Mouse (Mus musculus): ENCODE measurements around the gene Mast1.

The Mast1 gene

DNA sequence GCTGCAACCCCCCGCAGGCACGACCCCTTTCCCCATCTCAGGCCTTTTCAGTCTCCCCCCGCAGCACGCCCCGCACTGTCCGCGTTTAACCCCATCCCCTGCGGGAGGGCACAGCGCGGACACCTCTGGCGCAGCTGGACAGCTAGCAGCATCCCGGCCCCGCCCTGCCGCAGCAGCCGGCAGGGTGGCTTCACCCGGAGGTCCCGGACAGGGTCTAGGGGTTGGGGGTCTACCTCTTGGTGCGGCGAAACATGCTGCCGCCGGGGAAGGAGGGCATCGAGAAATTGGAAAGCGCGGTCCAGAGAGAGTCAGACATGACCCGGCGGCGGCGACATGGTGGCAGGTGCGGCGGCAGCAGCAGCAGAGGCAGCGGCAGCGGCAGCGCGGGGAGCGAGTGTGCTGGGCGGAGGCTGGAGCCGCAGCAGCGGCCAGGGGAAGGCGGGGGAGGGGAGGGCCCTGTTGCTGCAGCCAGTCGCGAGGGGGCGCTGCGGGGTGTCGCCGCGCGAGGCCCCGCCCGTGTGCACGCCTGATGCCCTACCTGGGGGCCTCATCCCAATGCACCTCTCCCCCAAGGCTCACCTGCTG lies at the start of gene Mast1:
Mast1 (minus strand) TSS at position 398 of the 585 bp plus-strand sequence.
- DNase-seq (ENCODE audit: low spot score): peak; percentile 86

DNA sequence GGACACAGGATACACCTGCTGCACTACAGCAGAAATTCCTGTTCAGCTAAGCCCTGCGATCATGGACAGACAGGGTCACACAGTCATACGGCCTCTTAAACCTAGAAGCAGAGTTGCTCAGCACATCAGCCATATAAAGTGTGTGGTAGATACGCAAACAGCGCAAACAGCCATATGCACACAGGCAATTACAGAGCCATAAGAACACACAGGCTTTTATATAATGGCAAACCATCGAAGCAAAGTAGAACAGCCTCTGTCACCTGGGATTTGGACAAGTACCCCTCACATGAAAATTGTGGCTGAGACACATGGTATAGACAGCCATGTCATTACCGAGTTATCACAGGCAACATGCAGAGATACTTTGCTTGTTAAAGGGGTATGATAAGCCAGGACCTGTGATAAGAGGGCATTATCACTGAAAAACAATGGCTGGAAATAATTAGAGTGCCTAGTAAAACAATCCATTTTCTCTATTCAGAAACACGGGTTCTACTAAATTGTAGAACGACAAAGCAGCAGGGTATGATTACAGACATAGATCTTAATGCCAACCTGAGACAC lies 49.3 kb upstream of the Mast1 start:
- DNase-seq (ENCODE audit: low spot score): no peak

DNA sequence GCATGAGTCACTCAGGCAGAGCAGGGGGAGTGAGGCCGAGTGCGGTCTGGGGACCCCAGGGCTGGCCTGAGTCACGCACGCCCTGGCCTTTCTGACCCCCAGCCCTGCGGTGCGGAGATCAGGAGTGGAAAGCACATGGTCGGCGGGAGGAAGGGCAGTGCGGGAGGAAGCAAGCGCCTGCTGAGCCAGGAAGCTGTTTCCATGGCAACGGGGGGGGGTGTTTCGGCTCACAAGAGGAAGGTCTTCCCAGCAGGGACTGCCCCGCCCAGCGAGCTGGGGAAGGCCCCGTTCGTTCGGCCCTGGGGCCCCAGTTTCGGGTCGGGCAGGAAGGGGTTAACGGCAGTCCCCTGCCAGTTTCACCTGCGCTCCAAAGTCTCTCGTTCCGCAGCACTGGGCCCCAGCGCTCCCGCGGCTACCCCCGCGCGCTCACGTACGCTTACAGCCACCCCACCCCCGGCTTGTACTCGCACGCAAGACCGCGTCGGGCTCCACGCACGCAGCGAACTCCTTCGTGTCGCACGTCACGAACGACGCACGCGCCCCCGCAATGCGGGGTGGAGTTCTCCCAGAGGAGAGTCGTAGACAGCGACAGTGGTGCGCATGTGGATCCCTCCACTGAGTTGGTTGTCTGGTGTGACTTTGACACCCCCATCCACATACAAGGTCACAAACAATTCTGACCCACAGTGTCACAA lies 48.7 kb upstream of the Mast1 start:
- DNase-seq (ENCODE audit: low spot score): peak; percentile 75

GRCm38 (mm10) chr8:84985049-84985683 lies 48.0 kb upstream of the Mast1 start:
- DNase-seq (ENCODE audit: low spot score): no peak

DNA sequence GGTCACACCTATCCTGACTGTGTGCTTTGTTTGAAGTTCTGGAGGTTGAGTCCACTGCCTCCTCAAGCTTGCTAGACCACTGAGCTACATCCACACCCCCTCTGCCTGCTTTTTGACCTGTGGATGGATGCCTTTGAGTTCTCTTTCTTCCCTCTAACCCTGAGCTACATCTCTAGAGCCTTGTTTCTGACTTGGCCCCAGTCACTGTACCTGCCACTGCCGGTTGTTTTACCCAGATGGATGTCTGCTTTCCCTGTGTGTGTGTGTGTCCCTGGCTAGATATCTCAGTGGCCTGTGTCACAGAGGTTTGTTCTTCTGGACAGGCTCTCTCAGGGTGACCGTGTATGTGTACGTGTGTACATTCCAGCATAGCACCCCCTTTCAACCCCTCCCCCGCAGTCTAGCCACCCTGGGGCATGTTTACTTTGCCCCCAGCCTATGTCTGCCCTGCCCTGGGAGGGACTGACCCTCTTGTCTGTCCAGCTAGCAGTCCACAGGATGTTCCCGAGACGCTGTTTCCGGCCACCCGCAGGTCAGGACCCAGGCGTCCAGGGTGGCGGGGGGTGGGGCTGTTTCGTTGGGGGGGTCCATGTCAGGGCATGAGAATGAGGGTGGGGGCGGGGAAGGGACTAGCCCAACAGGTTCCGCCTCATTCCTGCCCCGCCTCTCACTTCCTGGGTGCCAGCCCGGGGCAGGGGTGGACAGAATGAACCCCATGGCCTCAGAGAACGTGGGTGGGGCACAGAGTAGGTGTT lies 47.3 kb upstream of the Mast1 start:
- DNase-seq (ENCODE audit: low spot score): no peak

GRCm38 (mm10) chr8:84982499-84983011 lies 45.4 kb upstream of the Mast1 start:
- no peak for DNase-seq (ENCODE audit: low spot score)

DNA sequence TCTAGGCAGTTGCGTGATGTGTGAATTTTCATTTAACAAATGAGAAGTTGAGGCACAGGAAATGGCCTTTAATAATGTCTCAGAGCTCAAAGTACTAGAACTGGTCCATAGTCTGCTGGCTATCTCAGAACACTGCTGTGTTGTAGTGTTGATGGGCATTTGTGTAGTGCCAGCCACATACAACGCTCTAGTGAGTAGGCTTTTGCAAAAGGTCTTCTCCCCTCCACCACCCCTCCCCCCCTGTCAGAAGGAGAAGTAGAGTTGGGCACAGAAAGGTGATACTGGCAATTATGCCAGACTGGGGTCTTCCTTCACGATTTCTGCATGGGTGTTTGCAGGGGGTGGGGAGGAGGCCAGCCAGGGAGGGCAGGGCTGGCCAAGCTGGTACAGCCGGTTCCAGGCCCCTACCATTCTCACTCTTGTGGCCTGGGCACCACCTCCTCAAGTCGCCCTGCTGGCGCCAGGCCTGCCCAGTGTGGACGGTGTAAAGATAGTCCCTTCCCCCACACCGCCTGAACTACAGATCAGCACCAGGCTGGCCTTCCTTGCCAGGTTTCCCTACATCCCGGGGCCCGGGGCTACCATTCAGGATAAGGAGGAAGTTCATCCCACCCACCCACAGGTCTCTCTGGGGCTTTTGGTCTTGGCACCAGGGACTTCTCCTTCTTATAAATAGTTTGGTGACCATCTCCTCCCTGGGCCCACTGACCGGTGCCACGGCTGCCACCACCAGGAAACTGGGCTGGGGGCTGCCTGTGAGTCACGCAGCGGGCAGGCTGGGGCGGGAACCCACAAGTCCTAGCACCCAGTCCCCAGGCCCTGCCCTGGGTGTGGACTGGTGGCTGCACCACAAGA lies 44.7 kb upstream of the Mast1 start:
- DNase-seq (ENCODE audit: low spot score): no peak

DNA sequence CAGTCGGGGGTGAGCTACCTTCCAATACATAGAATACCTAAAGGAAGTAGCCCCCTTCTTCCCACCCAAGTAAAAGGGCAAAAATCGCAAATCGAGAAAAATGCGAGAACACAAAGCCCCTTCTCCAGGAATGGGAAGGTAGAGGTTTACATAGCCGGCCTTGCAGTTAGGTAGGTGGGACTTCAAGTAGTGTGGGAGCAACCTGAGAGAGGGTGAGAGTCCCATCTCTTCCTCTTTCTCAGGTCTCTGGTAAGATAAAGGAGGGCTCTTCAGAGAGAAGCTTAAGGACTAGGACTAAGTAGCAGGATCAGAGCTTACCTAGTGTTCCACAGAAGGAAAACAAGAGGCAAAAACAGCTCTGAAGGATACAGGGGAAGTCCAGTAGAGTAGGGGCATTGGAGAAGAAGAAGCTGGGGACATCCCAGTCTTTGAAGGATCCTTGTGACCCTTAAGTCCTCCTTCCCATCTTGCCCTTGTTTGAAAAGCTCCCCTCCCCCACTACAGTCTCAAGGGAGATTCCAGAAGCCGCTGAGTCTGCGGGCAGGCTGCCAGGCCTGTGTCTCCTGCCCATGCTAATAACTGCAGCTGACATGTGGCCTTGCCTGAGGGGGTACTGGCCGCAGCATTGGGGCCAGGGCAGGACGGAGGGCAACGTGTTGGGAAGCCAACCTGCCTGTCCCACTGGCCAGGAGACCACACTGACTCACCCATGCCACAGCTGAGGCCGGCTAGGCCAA lies 43.6 kb upstream of the Mast1 start:
- DNase-seq (ENCODE audit: low spot score): peak; percentile 56

DNA sequence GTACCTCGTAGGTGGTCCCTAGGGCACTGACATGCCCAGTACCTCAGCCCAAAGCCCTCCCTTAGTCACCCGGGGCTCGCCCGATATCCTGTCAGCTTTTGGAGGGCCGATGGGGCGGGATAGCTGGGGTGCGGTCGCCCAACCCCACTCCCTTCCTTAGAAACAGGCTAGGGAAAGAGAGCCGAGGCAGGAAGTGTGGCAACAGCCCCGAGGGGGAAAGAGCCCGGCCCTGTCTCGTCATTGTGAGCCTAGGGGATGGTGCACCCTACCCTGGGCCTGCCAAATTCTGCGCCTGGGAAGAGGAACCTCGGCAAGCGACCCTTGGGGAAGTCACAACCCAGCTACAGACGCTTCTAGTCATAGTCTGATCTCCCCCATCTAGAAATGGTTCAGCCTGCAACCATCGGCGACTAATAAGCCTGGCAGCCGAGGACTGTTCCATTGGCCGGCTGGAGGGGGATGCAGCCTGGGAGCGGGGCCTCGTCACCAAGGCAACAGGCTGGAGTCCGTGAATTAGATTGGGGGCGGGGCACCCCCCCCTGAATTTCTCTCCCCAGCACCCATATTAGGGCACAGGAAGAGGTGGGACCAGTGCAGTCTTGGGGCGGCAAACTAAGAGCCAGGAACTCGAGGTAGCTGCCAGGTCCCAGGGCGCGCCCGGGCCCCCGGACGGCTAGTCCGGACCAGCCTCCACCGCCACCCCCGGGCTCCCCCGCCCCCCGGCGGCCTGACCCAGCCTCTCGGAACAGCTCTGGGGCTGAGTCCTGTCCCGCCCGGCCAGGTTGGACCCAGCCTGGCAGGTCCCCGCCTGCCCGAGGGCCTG lies 42.7 kb upstream of the Mast1 start:
- peak; percentile 93 for DNase-seq (ENCODE audit: low spot score)

DNA sequence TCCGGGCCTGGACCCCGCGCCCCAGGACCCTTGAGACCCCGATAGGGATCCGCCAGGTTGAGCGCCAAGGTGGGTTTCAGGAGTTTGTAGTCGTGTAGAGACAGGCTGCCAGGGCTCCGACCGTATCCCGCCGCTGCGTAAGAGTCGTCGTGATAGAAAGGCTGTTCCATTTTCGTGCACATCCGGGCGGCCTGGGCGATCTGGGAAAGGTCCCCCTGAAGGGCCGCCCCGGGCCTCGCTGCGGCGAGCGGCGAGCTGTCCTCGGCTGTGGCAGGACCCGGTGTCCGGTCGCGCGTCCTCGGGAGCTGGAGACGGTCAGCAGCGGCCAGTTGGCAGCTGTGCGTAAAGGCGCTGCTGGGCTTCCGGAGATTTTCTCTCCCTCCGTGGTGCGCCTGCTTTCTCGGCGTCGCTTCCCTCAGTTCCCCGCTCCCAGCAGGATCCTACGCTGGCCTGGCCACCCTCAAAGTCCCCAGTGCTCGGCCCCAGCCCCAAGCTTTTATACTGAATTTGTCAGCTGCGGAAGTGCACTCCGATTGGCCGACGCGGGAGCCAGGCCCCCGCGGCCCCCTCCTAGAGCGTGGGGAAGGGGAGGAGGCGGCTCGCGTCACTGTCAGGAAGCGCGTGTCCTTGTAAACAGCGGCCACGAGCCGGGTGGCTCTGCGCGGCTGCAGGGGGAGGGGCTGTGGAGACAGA lies 41.2 kb upstream of the Mast1 start, which contains the start of gene Junb:
Junb (minus strand) TSS at position 471 of the 693 bp plus-strand sequence.
- DNase-seq (ENCODE audit: low spot score): peak; percentile 91

DNA sequence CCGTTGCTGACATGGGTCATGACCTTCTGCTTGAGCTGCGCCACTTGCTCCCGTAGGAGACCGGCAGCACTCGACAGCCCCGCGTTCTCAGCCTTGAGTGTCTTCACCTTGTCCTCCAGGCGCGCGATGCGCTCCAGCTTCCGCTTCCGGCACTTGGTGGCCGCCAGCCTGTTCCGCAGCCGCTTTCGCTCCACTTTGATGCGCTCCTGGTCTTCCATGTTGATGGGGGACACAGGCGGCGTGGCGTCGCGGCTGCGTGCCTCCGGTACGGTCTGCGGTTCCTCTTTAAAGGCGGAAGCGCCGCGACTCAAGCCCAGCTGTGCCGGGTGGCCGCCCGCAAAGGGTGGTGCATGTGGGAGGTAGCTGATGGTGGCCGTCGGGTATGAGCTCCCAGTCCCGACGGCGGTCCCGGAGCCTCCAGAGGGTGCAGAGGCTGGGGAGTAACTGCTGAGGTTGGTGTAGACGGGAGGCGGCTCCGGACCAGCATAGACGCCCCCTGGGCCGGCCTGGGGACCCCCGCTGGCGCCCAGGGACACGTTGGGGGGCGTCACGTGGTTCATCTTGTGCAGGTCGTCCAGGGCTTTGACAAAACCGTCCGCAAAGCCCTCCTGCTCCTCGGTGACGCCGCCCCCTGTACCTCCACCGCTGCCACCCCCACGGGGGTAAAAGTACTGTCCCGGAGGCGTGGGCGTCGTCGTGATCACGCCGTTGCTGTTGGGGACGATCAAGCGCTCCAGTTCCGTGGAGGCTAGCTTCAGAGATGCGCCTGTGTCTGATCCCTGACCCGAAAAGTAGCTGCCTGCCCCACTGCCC lies 40.5 kb upstream of the Mast1 start:
- DNase-seq (ENCODE audit: low spot score): peak; percentile 56

DNA sequence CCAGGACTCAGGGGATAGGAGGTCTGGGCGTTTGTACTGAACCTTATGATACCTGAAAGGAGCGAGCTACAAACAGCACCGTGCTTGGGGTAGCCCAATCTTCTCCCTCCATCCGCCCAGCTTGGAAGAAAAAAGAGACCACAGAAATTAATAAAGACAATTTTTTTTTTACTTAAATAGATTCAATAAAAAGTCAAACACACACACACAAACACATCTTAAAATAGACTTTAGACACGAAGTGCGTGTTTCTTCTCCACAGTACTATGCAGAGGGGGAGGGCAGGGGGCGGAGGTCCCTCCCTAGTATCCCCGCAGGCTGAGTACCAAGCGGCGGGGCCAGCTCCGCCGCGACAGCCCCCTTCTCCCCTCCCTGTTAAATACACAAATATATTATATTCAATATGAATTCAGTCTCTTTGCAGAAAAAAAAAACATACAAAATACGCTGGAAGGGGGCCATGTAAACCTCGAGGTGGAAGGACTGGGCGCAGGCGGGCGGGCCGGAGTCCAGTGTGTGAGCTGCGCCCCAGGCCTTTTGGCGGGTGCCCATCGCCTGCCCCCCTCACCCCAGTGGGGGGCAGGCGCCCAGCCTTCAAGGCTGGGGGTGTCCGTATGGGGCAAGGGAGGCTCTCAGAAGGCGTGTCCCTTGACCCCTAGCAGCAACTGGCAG lies 39.7 kb upstream of the Mast1 start:
- DNase-seq (ENCODE audit: low spot score): no peak

- DNase-seq (ENCODE audit: low spot score): peak; percentile 95
Observed at GRCm38 (mm10) chr8:84976031-84976762, 39.0 kb upstream of the Mast1 start.

DNA sequence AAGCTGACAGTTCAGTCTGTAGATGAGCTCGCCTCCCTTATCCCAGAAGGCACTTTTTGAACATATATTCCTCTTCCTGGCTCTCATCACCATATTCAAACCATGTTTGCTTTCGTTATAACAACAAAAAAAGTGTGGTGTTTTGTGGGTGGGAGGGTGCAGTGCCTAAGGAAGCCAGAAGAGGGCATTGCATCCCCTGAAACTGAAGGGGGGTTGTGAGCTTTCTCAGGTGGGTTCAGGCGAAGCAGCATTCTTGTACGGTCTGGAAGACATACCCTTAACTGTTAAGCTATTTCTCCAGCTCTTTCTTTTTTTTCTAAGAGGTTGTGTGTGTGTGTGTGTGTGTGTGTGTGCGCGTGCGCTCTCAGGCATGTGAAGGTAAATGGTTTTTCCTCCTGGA lies 38.3 kb upstream of the Mast1 start:
- DNase-seq (ENCODE audit: low spot score): peak; percentile 69

- no peak for DNase-seq (ENCODE audit: low spot score)
Observed at GRCm38 (mm10) chr8:84974543-84975142, 37.5 kb upstream of the Mast1 start.
